Mouse (Mus musculus) liver, adult 2 months (tissue): ENCODE data around the gene Ms4a15. TPM values are rescaled to one million over a fixed set of nuclear protein-coding genes. Genes with fewer than 3 reads are reported as not detected.
A peak's percentile ranks its signal among the peaks of the same experiment; 100 is the strongest.

Source experiments
- DNase-seq: peaks from one replicate; pipeline ENCODE4 v3.0.0-alpha.2; 2011; ENCODE audit warnings: low read depth, low spot score; ENCODE audit errors: extremely low read depth
- H3K27ac ChIP-seq: fragments of 200-500 bp; replicated peaks from 2 replicates; pipeline ENCODE4 v1.5.1; 2012; ENCODE audit warnings: low read depth, mild to moderate bottlenecking, control low read depth, inconsistent platforms, low read length; ENCODE audit not compliant: insufficient read depth
- H3K27me3 ChIP-seq: fragments of 200-500 bp; 2 replicates; pipeline ENCODE4 v1.6.1; 2012; ENCODE audit warnings: mild to moderate bottlenecking, moderate library complexity, low read length, inconsistent platforms; ENCODE audit not compliant: control insufficient read depth, insufficient read depth
- H3K36me3 ChIP-seq: fragments of 200-500 bp; 2 replicates; pipeline ENCODE4 v1.6.1; 2012; ENCODE audit warnings: low read length, inconsistent platforms; ENCODE audit not compliant: control insufficient read depth, insufficient read depth
- H3K4me1 ChIP-seq: fragments of 200-500 bp; 2 replicates; pipeline ENCODE4 v1.6.1; 2011; ENCODE audit warnings: low read length; ENCODE audit not compliant: control insufficient read depth, insufficient read depth
- H3K4me3 ChIP-seq: fragments of 200-500 bp; 2 replicates; pipeline ENCODE4 v1.5.1; 2011; ENCODE audit warnings: low read depth, mild to moderate bottlenecking, control low read depth, low read length, moderate library complexity; ENCODE audit not compliant: insufficient read depth
- H3K79me2 ChIP-seq: fragments of 200-500 bp; 2 replicates; pipeline ENCODE4 v1.6.1; 2012; ENCODE audit warnings: inconsistent platforms, mild to moderate bottlenecking, low read length, moderate library complexity; ENCODE audit not compliant: control insufficient read depth, insufficient read depth
- H3K9ac ChIP-seq: fragments of 200-500 bp; 2 replicates; pipeline ENCODE4 v1.6.1; 2012; ENCODE audit warnings: low read depth, mild to moderate bottlenecking, control low read depth, inconsistent platforms, low read length
- CTCF ChIP-seq: fragments of 200-500 bp; IDR thresholded peaks from 2 replicates; pipeline ENCODE4 v1.5.1; 2011; ENCODE audit warnings: low read depth, low read length, control low read depth
- POLR2A ChIP-seq: fragments of 200-500 bp; IDR thresholded peaks from 2 replicates; pipeline ENCODE4 v1.6.1; 2011; ENCODE audit warnings: low read length, control low read depth; ENCODE audit not compliant: insufficient read depth; ENCODE audit errors: extremely low read depth
- WGBS: fragments of 180-500 bp; shearing (Covaris S2); methylation state at CpG from one replicate; pipeline ENCODE4 v1.1.7; 2018; 5-methylcytosine and 5-hydroxymethylcytosine counted together
- polyA plus RNA-seq: library from polyadenylated mRNA; depleted of rRNA; stranded (reverse); fragments of >200 nt; gene quantifications from 2 replicates; pipeline ENCODE4 v1.2.3, GENCODE M21; 2012
- total RNA-seq: library from RNA; depleted of rRNA; stranded (reverse); fragments of >200 nt; gene quantifications from 2 replicates; pipeline ENCODE4 v1.2.3, GENCODE M21; 2014

The Ms4a15 gene
- total and polyA plus RNA-seq, 2 experiments, result not detected

DNA sequence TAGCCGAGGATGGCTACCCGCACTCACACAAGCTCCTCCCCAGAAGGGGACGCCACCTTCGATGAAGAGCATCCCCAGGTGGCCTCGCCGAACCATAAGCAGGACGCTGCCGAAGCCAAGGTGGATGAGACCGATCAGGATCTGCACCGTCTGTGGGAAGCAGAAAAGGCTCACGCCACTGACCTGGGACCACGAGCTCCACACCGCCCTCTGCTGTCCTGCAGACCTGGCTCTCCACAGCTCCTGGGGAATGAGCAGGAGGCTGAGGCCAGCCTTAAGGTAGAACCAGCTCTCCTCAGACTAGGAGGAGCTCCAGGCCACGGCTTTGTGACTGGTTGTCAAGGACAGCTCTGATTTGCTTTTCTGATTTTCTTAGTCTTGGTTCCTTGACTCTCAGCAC is 9.9 kb downstream of the Ms4a15 start:
- TF ChIP-seq POLR2A (no peak), CTCF (peak; percentile 83)
- WGBS, result 28% methylated on average over 14 of the region's 14 CpGs
- no peak overlapping the region for H3K4me3 ChIP-seq
- no peak overlapping the region for H3K27ac ChIP-seq
- no peaks in the 10 kb centered on the region for H3K36me3 ChIP-seq
- no peak overlapping the region for H3K9ac ChIP-seq
- no peaks in the 10 kb centered on the region for H3K4me1 ChIP-seq
- H3K27me3 ChIP-seq, result no peaks in the 10 kb centered on the region
- no peak for DNase-seq
- H3K79me2 ChIP-seq, result no peaks in the 10 kb centered on the region

- no peak for TF ChIP-seq POLR2A
- no peak for TF ChIP-seq CTCF
- Histone ChIP-seq H3K79me2 (no peaks in the 10 kb centered on the region), H3K36me3 (no peaks in the 10 kb centered on the region), H3K27ac (no peak overlapping the region), H3K4me1 (no peaks in the 10 kb centered on the region), H3K27me3 (no peaks in the 10 kb centered on the region), H3K9ac (no peak overlapping the region), H3K4me3 (no peak overlapping the region)
- 80% methylated on average over 5 of the region's 5 CpGs for WGBS
- DNase-seq, result no peak
These were observed 12.8 kb downstream of the Ms4a15 start for GRCm38 (mm10) chr19:10980210-10980609.

GRCm38 (mm10) chr19:10979184-10980168 is 13.6 kb downstream of the Ms4a15 start:
- peak; percentile 26 for DNase-seq
- WGBS, result 13% methylated on average over 18 of the region's 18 CpGs
- Histone ChIP-seq H3K9ac (no peak overlapping the region), H3K27ac (no peak overlapping the region), H3K4me1 (no peaks in the 10 kb centered on the region), H3K79me2 (no peaks in the 10 kb centered on the region), H3K36me3 (no peaks in the 10 kb centered on the region), H3K4me3 (no peak overlapping the region), H3K27me3 (no peaks in the 10 kb centered on the region)
- TF ChIP-seq POLR2A (no peak), CTCF (peak; percentile 77)

DNA sequence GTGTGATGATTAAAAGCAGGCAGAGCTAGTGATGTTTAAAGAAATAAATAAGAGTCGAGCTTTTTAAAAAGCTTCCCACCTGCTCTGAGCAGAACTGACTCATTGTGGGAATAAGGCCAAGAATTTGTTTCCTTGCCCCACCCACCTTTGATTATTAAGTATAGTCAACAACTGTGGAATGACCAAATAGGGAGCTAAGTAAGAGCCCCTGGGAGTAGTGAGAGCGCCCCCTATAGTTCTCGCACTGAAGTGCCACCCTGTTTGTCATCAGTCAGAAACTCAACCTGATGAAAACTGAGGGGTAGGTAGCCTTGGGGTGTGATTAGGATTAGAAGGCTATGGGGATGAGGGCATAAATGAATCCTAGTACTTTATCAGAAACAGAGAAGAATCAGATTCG is 16.7 kb downstream of the Ms4a15 start:
- TF ChIP-seq POLR2A, result no peak
- TF ChIP-seq CTCF, result peak; percentile 34; the same call in 1 of the 2 replicates
- Histone ChIP-seq H3K9ac (no peak overlapping the region), H3K4me3 (no peak overlapping the region), H3K36me3 (no peaks in the 10 kb centered on the region), H3K27ac (no peak overlapping the region), H3K79me2 (no peaks in the 10 kb centered on the region), H3K27me3 (no peaks in the 10 kb centered on the region), H3K4me1 (no peaks in the 10 kb centered on the region)
- DNase-seq, result no peak
- 35% methylated on average over 4 of the region's 4 CpGs for WGBS

GRCm38 (mm10) chr19:10975187-10975586 is 17.9 kb downstream of the Ms4a15 start:
- no peaks in the 10 kb centered on the region for H3K36me3 ChIP-seq
- no peaks in the 10 kb centered on the region for H3K79me2 ChIP-seq
- no peak overlapping the region for H3K9ac ChIP-seq
- TF ChIP-seq POLR2A (no peak), CTCF (no peak)
- no peaks in the 10 kb centered on the region for H3K4me1 ChIP-seq
- no peak for DNase-seq
- H3K27me3 ChIP-seq, result no peaks in the 10 kb centered on the region
- 74% methylated on average over 2 of the region's 2 CpGs for WGBS
- H3K27ac ChIP-seq, result no peak overlapping the region
- no peak overlapping the region for H3K4me3 ChIP-seq

GRCm38 (mm10) chr19:10974238-10974865 is 18.7 kb downstream of the Ms4a15 start, which contains the start of gene Ms4a10:
TSS of gene Ms4a10 (minus strand) at chr19:10974670.
- no peaks in the 10 kb centered on the region for H3K27me3 ChIP-seq
- no peak within 1 kb of the TSS for H3K27ac ChIP-seq
- H3K36me3 ChIP-seq, result no peaks in the 10 kb centered on the region
- TF ChIP-seq POLR2A, result no peak
- TF ChIP-seq CTCF, result no peak
- no peak within 1 kb of the TSS for H3K4me3 ChIP-seq
- H3K79me2 ChIP-seq, result no peaks in the 10 kb centered on the region
- H3K4me1 ChIP-seq, result no peaks in the 10 kb centered on the region
- 59% methylated on average over 4 of the region's 4 CpGs for WGBS
- DNase-seq, result no peak
- H3K9ac ChIP-seq, result no peak within 1 kb of the TSS
